Mouse (Mus musculus) forebrain, embryonic 14.5 days (tissue): ENCODE data around the gene Clpx. TPM values are rescaled to one million over a fixed set of nuclear protein-coding genes. Genes with fewer than 3 reads are reported as not detected.
"Not testable (repeated sequence)": the region's sequence is repeated elsewhere in the genome, so short reads cannot be mapped to it uniquely, and the experiment has no call there.

ENCODE experiments used
- ATAC-seq: fragments of 200-750 bp; cut with Nextera tagmentation; 2 replicates; pipeline ENCODE4 v1.8.0; 2017; ENCODE audit warnings: mild to moderate bottlenecking, moderate library complexity
- DNase-seq: peaks from one replicate; pipeline ENCODE4 v3.0.0-alpha.2; 2015; ENCODE audit warnings: low spot score
- H3K27ac ChIP-seq: fragments of 300-500 bp; sonication (generic); 2 replicates; pipeline ENCODE4 v1.5.1; 2014; ENCODE audit warnings: low read depth, mild to moderate bottlenecking, control low read depth, low read length, moderate library complexity
- H3K27me3 ChIP-seq: fragments of 300-500 bp; sonication (generic); replicated peaks from 2 replicates; pipeline ENCODE4 v1.6.1; 2014; ENCODE audit warnings: low read length, control low read depth, mixed read lengths; ENCODE audit not compliant: control insufficient read depth, insufficient read depth
- H3K36me3 ChIP-seq: fragments of 300-500 bp; sonication (generic); 2 replicates; pipeline ENCODE4 v1.6.1; 2014; ENCODE audit warnings: low read length, control low read depth; ENCODE audit not compliant: control insufficient read depth, insufficient read depth
- H3K4me1 ChIP-seq: fragments of 300-500 bp; sonication (generic); 2 replicates; pipeline ENCODE4 v1.6.1; 2014; ENCODE audit warnings: antibody characterized with exemption, low read length, control low read depth; ENCODE audit not compliant: control insufficient read depth, insufficient read depth
- H3K4me2 ChIP-seq: fragments of 300-500 bp; sonication (generic); 2 replicates; pipeline ENCODE4 v1.6.1; 2014; ENCODE audit warnings: mild to moderate bottlenecking, control low read depth, low read length
- H3K4me3 ChIP-seq: fragments of 300-500 bp; sonication (generic); 2 replicates; pipeline ENCODE4 v1.5.1; 2014; ENCODE audit warnings: low read depth, low read length, control low read depth
- H3K9ac ChIP-seq: fragments of 300-500 bp; sonication (generic); 2 replicates; pipeline ENCODE4 v1.6.1; 2014; ENCODE audit warnings: mild to moderate bottlenecking, low read length, control low read depth, moderate library complexity
- H3K9me3 ChIP-seq: fragments of 300-500 bp; sonication (generic); replicated peaks from 2 replicates; pipeline ENCODE4 v1.6.1; 2016; ENCODE audit warnings: low read length, control low read depth, mixed read lengths; ENCODE audit not compliant: control insufficient read depth
- WGBS: fragments of 180-500 bp; shearing (Covaris S2); extraction: QIAGEN DNeasy Blood & Tissue Kit; methylation state at CpG from one replicate; pipeline ENCODE4 v1.1.7; 2014; 5-methylcytosine and 5-hydroxymethylcytosine counted together
- polyA plus RNA-seq: library from polyadenylated mRNA; unstranded; fragments of >200 nt; fragmentation: Nextera tagmentation; extraction: Ambion mirVana; gene quantifications from 2 replicates; pipeline ENCODE4 v1.2.1, GENCODE M21; 2014

Gene Clpx
- polyA plus RNA-seq, 1 experiment from 2014 or later, result 42.2 TPM

DNA sequence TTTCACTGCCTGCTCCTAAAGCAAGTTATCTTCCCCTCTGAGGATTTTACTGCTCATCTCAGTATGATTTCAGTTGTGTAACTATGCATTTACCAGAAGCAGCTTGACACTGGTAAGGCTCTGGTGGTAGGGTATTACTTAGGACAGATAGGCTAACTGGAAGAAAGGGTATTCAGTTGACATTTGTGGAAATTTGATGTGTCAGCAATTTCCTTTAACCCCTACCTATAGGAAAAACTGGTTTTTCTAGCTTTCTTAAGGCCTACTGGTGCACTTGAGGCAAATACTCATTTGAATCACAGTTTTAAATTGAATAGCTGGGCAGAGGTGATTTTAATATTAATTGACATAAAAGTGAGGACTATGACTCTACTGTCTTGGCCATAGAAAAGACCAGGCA, 31.9 kb downstream of the Clpx start:
- Histone ChIP-seq H3K9ac (no peak overlapping the region), H3K36me3 (peaks cover 74% of the 10 kb centered on the region)
- no peak for ATAC-seq

DNA sequence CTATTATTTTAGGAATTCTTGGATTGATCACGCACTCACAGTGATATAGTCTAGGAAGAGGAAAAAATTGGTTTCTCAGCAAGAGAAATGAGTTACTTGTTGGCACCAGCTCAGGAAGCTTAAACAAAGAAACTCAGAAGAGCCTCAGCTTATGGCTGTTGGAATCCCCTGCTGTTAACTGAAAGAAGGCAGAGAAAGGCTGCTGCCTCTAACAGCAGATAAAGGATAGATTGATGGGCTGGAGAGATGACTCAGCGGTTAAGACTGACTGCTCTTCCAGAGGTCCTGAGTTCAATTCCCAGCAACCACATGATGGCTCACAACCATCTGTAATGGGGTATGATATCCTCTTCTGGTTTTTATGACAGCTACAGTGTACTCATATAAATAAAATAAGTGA, 33.3 kb downstream of the Clpx start:
- WGBS, result 92% methylated on average over 2 of the region's 2 CpGs
- no peak overlapping the region for H3K27ac ChIP-seq

More for the DNA sequence above, 31.9 kb downstream of the Clpx start:
- Histone ChIP-seq H3K27ac (no peak overlapping the region), H3K9me3 (no peaks in the 10 kb centered on the region), H3K4me2 (no peak overlapping the region), H3K4me3 (no peak overlapping the region), H3K27me3 (no peaks in the 10 kb centered on the region), H3K4me1 (no peaks in the 10 kb centered on the region)
- no peak for DNase-seq

DNA sequence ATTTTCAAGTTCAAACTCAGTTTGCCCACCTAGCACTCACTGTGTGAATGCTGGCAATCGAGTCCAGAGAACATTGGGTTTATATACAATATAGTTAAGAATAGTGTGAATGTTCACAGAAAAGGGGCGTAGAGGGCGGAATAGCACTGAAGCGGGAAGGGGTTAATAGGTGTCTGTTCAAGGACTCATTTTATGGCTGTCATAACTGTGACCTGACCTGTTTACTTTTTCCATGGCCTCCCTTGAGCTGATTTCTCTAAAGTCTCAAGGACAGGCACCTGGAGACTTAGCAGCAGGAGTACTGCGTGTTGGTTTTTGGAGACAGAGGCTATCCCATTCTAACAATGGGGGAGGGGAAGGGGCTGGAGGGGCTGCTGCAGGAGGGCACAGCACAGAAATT, 39.9 kb downstream of the Clpx start:
- no peak overlapping the region for H3K4me2 ChIP-seq
- no peak for ATAC-seq
- H3K4me3 ChIP-seq, result no peak overlapping the region
- H3K9ac ChIP-seq, result no peak overlapping the region
- peaks cover 15% of the 10 kb centered on the region; the same call in 1 of the 2 replicates for H3K36me3 ChIP-seq
- no peaks in the 10 kb centered on the region for H3K4me1 ChIP-seq
- no peaks in the 10 kb centered on the region for H3K9me3 ChIP-seq
- no peaks in the 10 kb centered on the region for H3K27me3 ChIP-seq
- WGBS, result 91% methylated on average over 5 of the region's 5 CpGs
- H3K27ac ChIP-seq, result no peak overlapping the region
- DNase-seq, result no peak

More for the DNA sequence above, 33.3 kb downstream of the Clpx start:
- ATAC-seq (no peak), DNase-seq (no peak)
- Histone ChIP-seq H3K36me3 (peaks cover 65% of the 10 kb centered on the region), H3K4me3 (no peak overlapping the region), H3K27me3 (no peaks in the 10 kb centered on the region), H3K9me3 (no peaks in the 10 kb centered on the region), H3K9ac (no peak overlapping the region), H3K4me2 (no peak overlapping the region), H3K4me1 (no peaks in the 10 kb centered on the region)

DNA sequence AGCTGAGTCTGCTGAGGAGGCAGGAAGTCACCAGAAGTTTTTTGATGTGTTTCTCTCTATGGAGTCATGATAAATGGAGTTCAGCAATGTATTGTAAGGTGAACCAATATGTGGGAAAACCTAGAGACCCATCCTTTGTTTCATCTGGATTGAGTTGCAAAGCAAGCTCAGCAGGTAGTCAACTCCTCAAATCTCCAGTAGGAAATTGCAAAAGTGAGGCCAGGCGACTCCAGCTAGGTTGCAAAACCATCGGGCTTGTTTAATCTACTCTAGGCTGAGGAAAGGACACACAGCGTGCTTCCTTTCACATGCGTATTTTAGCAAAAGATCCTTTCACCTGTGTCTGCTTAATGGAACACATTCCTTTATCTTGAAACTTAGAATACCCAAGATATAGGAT, 45.1 kb downstream of the Clpx start:
- DNase-seq, result no peak
- Histone ChIP-seq H3K27ac (no peak overlapping the region), H3K36me3 (no peaks in the 10 kb centered on the region), H3K9ac (no peak overlapping the region), H3K4me1 (no peaks in the 10 kb centered on the region), H3K4me2 (no peak overlapping the region), H3K27me3 (0 out of 2 replicates have a peak, but pooled peaks cover 4% of the 10 kb centered on the region), H3K9me3 (no peaks in the 10 kb centered on the region), H3K4me3 (no peak overlapping the region)
- 82% methylated on average over 4 of the region's 4 CpGs for WGBS
- ATAC-seq, result no peak

DNA sequence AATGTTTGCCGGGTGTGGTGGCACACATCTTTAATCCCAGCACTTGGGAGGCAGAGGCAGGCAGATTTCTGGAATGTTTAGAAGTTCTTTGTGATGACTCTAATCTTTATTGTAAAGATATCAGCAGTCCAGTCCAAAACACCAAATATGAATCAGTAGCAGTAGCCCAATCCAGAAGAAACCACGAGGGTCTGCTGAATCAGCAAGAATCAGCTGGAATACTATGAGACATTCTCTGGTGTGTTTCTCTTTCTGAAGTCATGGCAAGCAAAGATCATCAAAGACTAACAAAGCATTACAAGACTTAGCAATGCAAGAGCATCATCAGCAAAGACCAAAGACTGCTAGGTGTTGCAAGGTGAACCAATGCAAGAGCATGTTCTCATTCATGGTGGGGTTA, 46.4 kb downstream of the Clpx start:
- H3K4me3 ChIP-seq, result no peak overlapping the region
- no peak overlapping the region for H3K9ac ChIP-seq
- H3K27me3 ChIP-seq, result 0 out of 2 replicates have a peak, but pooled peaks cover 4% of the 10 kb centered on the region
- DNase-seq (no peak), ATAC-seq (no peak)
- no peak overlapping the region for H3K27ac ChIP-seq
- 86% methylated on average over 2 of the region's 2 CpGs for WGBS
- H3K9me3 ChIP-seq, result no peaks in the 10 kb centered on the region
- H3K36me3 ChIP-seq, result no peaks in the 10 kb centered on the region
- no peak overlapping the region for H3K4me2 ChIP-seq
- no peaks in the 10 kb centered on the region for H3K4me1 ChIP-seq

DNA sequence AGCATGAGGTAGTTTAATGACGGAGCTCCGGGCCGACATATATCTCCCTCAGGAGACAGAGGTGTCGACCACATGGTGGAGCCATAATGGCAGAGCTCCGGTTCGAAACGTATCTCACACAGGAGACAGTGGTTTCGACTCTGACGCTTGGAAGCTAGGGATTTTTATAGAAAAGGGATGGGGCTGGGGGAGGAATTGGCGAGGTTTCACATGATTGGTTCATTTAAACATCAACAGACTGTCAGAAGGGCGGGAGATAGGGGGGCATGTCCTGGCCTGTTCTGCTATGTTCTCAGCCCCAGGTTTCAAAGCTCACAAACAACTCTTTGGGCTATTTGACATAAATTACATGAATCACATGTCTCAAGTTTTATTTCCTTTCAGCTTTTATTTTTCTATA, 51.4 kb downstream of the Clpx start:
- Histone ChIP-seq H3K4me3 (peak overlapping the region; percentile 96), H3K4me2 (peak overlapping the region; percentile 95), H3K9ac (peak overlapping the region; percentile 93), H3K4me1 (peaks cover 14% of the 10 kb centered on the region)
- not testable (repeated sequence) for H3K36me3 ChIP-seq, H3K27me3 ChIP-seq, H3K27ac ChIP-seq, H3K9me3 ChIP-seq
- DNase-seq (peak; percentile 11), ATAC-seq (peak; percentile 25; the same call in 1 of the 2 replicates)
- WGBS, result 71% methylated on average over 11 of the region's 11 CpGs

DNA sequence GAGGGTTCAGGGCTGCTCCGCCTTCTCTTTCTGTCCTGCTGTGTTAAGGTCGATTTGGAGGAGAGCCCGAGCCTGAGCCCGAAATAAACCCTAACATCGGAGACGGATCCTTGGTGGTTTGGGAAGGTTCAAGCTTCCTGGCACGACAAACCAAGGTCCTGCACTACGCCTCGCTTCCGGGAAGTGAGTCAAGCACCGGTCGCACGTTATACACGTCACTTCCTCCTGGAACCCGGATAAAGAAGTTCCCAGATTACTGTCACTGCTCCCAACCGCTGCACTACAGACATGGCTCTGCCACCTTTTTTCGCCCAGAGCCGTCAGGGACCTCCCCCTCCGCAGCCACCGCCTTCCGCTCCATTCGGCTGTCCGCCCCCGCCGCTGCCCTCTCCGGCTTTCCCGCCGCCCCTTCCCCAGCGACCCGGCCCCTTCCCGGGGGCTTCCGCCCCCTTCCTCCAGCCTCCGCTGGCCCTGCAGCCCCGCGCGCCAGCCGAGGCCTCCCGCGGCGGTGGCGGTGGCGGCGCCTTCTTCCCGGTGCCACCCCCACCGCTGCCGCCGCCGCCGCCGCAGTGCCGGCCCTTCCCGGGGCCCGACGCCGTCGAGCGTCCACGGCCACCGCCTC, 51.9 kb downstream of the Clpx start, which contains the start of gene Pdcd7:
Gene Pdcd7, plus strand, starts transcription at position 251 of the 622 bp plus-strand sequence.
- peak within 1 kb of the TSS; percentile 92 for H3K27ac ChIP-seq
- no peaks in the 10 kb centered on the region for H3K9me3 ChIP-seq
- peak within 1 kb of the TSS; percentile 93 for H3K9ac ChIP-seq
- peaks cover 14% of the 10 kb centered on the region for H3K4me1 ChIP-seq
- WGBS, result 1% methylated on average over 45 of the region's 59 CpGs
- peak; percentile 99 for ATAC-seq
- DNase-seq, result peak; percentile 99
- H3K4me3 ChIP-seq, result peak within 1 kb of the TSS; percentile 96
- peak within 1 kb of the TSS; percentile 95 for H3K4me2 ChIP-seq
- H3K27me3 ChIP-seq, result no peaks in the 10 kb centered on the region
- no peaks in the 10 kb centered on the region for H3K36me3 ChIP-seq

DNA sequence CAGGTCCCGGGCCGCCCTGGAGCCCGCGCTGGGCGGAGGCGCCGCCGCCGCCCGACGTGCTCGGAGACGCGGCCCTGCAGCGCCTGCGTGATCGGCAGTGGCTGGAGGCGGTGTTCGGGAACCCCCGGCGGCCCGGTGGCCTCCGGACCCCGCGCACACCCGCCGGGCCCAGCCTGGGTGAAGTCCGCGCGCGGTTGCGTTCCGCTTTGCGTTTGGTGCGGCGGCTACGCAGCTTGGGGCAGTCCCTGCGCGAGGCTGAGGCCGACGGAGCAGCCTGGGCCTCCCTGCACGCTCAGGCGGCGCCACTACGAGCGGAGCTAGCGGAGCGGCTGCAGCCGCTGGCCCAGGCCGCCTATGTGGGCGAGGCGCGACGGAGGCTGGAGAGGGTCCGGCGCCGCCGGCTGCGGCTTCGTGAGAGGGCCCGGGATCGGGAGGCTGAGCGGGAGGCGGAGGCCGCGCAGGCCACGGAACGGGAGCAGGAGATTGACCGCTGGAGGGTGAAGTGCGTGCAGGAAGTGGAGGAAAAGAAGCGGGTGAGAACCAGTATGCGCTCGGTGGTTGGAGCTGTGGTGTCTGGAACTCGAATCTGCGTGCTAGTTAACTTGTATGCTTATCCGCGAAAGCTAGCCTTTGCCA, 52.5 kb downstream of the Clpx start:
- Histone ChIP-seq H3K4me2 (peak overlapping the region; percentile 95), H3K27me3 (no peaks in the 10 kb centered on the region), H3K9ac (peak overlapping the region; percentile 93), H3K4me3 (peak overlapping the region; percentile 96), H3K4me1 (peaks cover 14% of the 10 kb centered on the region), H3K36me3 (no peaks in the 10 kb centered on the region), H3K9me3 (no peaks in the 10 kb centered on the region), H3K27ac (peak overlapping the region; percentile 92)
- under 1% methylated on average over 64 of the region's 77 CpGs for WGBS
- peak; percentile 67 for ATAC-seq
- peak; percentile 11 for DNase-seq
